ENCODE assay signal across 9 mouse cellular contexts in the genomic region with DNA sequence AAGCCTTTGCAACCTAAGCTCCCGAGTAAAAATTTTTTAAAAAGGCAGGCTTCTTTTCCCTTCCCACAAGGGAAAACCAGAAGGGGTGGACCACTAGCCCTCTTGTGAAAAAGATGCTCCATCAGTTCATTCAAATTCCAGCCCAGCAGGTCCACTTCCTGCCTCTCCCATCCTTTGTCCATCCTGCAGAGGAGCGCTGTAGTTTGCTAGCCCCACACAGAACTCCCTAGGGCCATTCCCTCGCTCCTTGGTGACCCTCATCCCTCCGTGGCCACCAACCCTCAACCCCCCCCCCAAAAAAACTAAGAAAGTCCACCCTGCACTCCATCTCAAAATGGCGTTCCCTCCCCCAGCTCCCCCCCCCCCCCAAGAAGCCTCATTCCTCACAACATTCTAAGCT.
A peak's percentile ranks its signal among the peaks of the same experiment; 100 is the strongest.
DNase-seq lines count a peak whose midpoint lies in the region; ATAC-seq and TF ChIP-seq lines count a peak whose summit lies in the region.
"Had no signal": no experiment of that assay in that cellular context is flagged by ENCODE, and none has a peak within 500 bp of the region (broad histone marks: within the 10 kb centered on the region; RNA-seq: fewer than 3 reads in every experiment).

No protein-coding gene starts in this region.

- intact Hi-C loops in heart, postnatal 10 days (cut with DNase I): loop anchor here (5.0 kb wide), 2 partner anchors 61 to 346 kb away; no protein-coding TSS in a partner anchor

- H3K4me2 ChIP-seq in heart, embryonic 15.5 days: no peak overlapping the region
- no peak overlapping the region for H3K4me2 ChIP-seq in lung, embryonic 14.5 days
- H3K4me2 ChIP-seq in intestine, embryonic 16.5 days (ENCODE audit: low read depth, low read length): no peak overlapping the region
- H3K4me2 ChIP-seq: hindbrain, embryonic 14.5 days had no signal

- peaks cover 37% of the 10 kb centered on the region for H3K4me1 ChIP-seq in heart, embryonic 15.5 days (replicated peaks)
- H3K4me1 ChIP-seq in lung, embryonic 14.5 days (ENCODE audit: insufficient read depth): peaks cover 33% of the 10 kb centered on the region
- H3K4me1 ChIP-seq in brown adipose tissue, adult 24 weeks (ENCODE audit: control insufficient read depth, insufficient read depth, insufficient read length, low read length): peaks cover 31% of the 10 kb centered on the region
- peaks cover 24% of the 10 kb centered on the region for H3K4me1 ChIP-seq in intestine, embryonic 16.5 days (ENCODE audit: control insufficient read depth, insufficient read depth, low read length)
- H3K4me1 ChIP-seq in cerebellum, adult 2 months (ENCODE audit: control insufficient read depth, insufficient read depth, low read length): no peaks in the 10 kb centered on the region; the same call in 1 of the 2 replicates

- no peak for TF ChIP-seq POLR2A in cerebellum, adult 2 months (IDR thresholded peaks at IDR 0.05; ENCODE audit: borderline replicate concordance, insufficient read depth, low read length)

- H3K9me3 ChIP-seq in heart, embryonic 15.5 days (replicated peaks): no peaks in the 10 kb centered on the region
- H3K9me3 ChIP-seq in lung, embryonic 14.5 days (ENCODE audit: low read depth, low read length): no peaks in the 10 kb centered on the region
- H3K9me3 ChIP-seq in intestine, embryonic 16.5 days (ENCODE audit: control insufficient read depth, low read length): no peaks in the 10 kb centered on the region

- H3K4me3 ChIP-seq in heart, embryonic 15.5 days: no peak overlapping the region
- no peak overlapping the region for H3K4me3 ChIP-seq in lung, embryonic 14.5 days (ENCODE audit: low read depth, low read length)
- H3K4me3 ChIP-seq in brown adipose tissue, adult 24 weeks (ENCODE audit: insufficient read depth, low read depth, low read length): no peak overlapping the region
- H3K4me3 ChIP-seq in intestine, embryonic 16.5 days (ENCODE audit: low read length): no peak overlapping the region
- no peak overlapping the region for H3K4me3 ChIP-seq in cerebellum, adult 2 months (replicated peaks; ENCODE audit: insufficient read depth, low read depth, low read length)

- no peak for TF ChIP-seq CTCF in lung, embryonic 14.5 days (IDR thresholded peaks at IDR 0.05; ENCODE audit: low read depth)
- TF ChIP-seq CTCF in cerebellum, adult 2 months (IDR thresholded peaks at IDR 0.05; ENCODE audit: borderline replicate concordance, insufficient read depth, low read depth, low read length): no peak

- 70% methylated on average over 5 of the region's 5 CpGs for WGBS in heart, embryonic 15.5 days
- 62% methylated on average over 5 of the region's 5 CpGs for WGBS in lung, embryonic 14.5 days
- 55% methylated on average over 5 of the region's 5 CpGs for WGBS in intestine, embryonic 16.5 days
- 71% methylated on average over 5 of the region's 5 CpGs for WGBS in cerebellum, adult 2 months

- no peaks in the 10 kb centered on the region for H3K27me3 ChIP-seq in heart, embryonic 15.5 days
- H3K27me3 ChIP-seq in lung, embryonic 14.5 days (ENCODE audit: insufficient read depth, low read length): no peaks in the 10 kb centered on the region
- no peaks in the 10 kb centered on the region for H3K27me3 ChIP-seq in intestine, embryonic 16.5 days (replicated peaks; ENCODE audit: control insufficient read depth, insufficient read depth, low read length)
- no peaks in the 10 kb centered on the region for H3K27me3 ChIP-seq in cerebellum, adult 2 months (ENCODE audit: control insufficient read depth, insufficient read depth, low read length)

- H3K9ac ChIP-seq in heart, embryonic 15.5 days: no peak overlapping the region
- H3K9ac ChIP-seq in lung, embryonic 14.5 days: no peak overlapping the region
- H3K9ac ChIP-seq in intestine, embryonic 16.5 days (ENCODE audit: low read depth, low read length): no peak overlapping the region
- H3K9ac ChIP-seq: hindbrain, embryonic 14.5 days had no signal

- no peak for DNase-seq in heart, postnatal 10 days
- DNase-seq in lung, embryonic 14.5 days: no peak
- DNase-seq in lung, postnatal 25 days (ENCODE audit: low spot score): no peak
- no peak for DNase-seq in cerebellum, adult 2 months
- DNase-seq: right cerebral cortex, postnatal 4 days had no signal

- H3K36me3 ChIP-seq in heart, embryonic 15.5 days: no peaks in the 10 kb centered on the region
- H3K36me3 ChIP-seq in lung, embryonic 14.5 days (ENCODE audit: insufficient read depth): no peaks in the 10 kb centered on the region
- no peaks in the 10 kb centered on the region for H3K36me3 ChIP-seq in intestine, embryonic 16.5 days (ENCODE audit: control insufficient read depth, insufficient read depth, low read length)

- H3K27ac ChIP-seq in heart, embryonic 15.5 days: peak overlapping the region; percentile 92
- peak overlapping the region; percentile 92 for H3K27ac ChIP-seq in lung, embryonic 14.5 days (ENCODE audit: low read depth)
- peak overlapping the region; percentile 99 for H3K27ac ChIP-seq in brown adipose tissue, adult 24 weeks (replicated peaks; ENCODE audit: low read depth, low read length)
- H3K27ac ChIP-seq in intestine, embryonic 16.5 days (ENCODE audit: low read length): peak overlapping the region; percentile 33; the same call in 1 of the 2 replicates
- H3K27ac ChIP-seq in cerebellum, adult 2 months (ENCODE audit: insufficient read depth, low read length): no peak overlapping the region
- H3K27ac ChIP-seq: hindbrain, embryonic 14.5 days had no signal

- no peak for ATAC-seq in heart, embryonic 15.5 days (replicated peaks; ENCODE audit: insufficient number of reproducible peaks, insufficient read depth, low FRiP score, low read depth)
- no peak for ATAC-seq in lung, embryonic 14.5 days (ENCODE audit: insufficient read depth)
- no peak for ATAC-seq in intestine, embryonic 16.5 days
